Mouse (Mus musculus): Measurements from ENCODE around the gene Cytip. TPM values are rescaled to one million over a fixed set of nuclear protein-coding genes. Genes with fewer than 3 reads are reported as not detected.

Cytip gene
- total and polyA plus RNA-seq, 3 experiments: not detected

- TF ChIP-seq TBP (IDR thresholded peaks at IDR 0.05; ENCODE audit: low read depth, low read length): no peak
- no peak for TF ChIP-seq ZNF384 (IDR thresholded peaks at IDR 0.05; ENCODE audit: low read depth, low read length)
- TF ChIP-seq EP300 (IDR thresholded peaks at IDR 0.05; ENCODE audit: low read depth in 1 of 2, low read length in 2 of 2): no peak
- no peak for TF ChIP-seq NELFE (IDR thresholded peaks at IDR 0.05; ENCODE audit: low read depth, low read length)
- no peak for TF ChIP-seq USF2 (IDR thresholded peaks at IDR 0.05; ENCODE audit: borderline replicate concordance in 1 of 2, insufficient read depth in 1 of 2, low read depth in 1 of 2, low read length in 2 of 2)
- no peak for TF ChIP-seq MAX (IDR thresholded peaks at IDR 0.05; ENCODE audit: low read length)
- TF ChIP-seq SMC3 (IDR thresholded peaks at IDR 0.05; ENCODE audit: low read depth, low read length): no peak
- TF ChIP-seq BHLHE40 (IDR thresholded peaks at IDR 0.05; ENCODE audit: borderline replicate concordance, low read depth, low read length): no peak
- Histone ChIP-seq H3K36me3 (ENCODE audit: control insufficient read depth in 1 of 2, insufficient read depth in 2 of 2, low read length in 2 of 2) (no peaks in the 10 kb centered on the region), H3K27ac (ENCODE audit: control insufficient read depth, low read depth, low read length) (no peak overlapping the region)
These were observed 100.5 kb downstream of the Cytip start for GRCm38 (mm10) chr2:58094818-58095217.

GRCm38 (mm10) chr2:58086420-58086819 lies 108.9 kb downstream of the Cytip start:
- no peaks in the 10 kb centered on the region for H3K79me2 ChIP-seq (ENCODE audit: control insufficient read depth, insufficient read depth, low read length, poor library complexity)
- H3K4me1 ChIP-seq (ENCODE audit: control insufficient read depth in 1 of 2, insufficient read depth in 2 of 2, low read length in 2 of 2): no peaks in the 10 kb centered on the region
- H3K4me3 ChIP-seq (ENCODE audit: control insufficient read depth in 1 of 2, insufficient read depth in 1 of 2, low read depth in 2 of 2, low read length in 2 of 2): no peak overlapping the region
- no peaks in the 10 kb centered on the region for H3K9me3 ChIP-seq (replicated peaks; ENCODE audit: insufficient read depth, low read length)
- DNase-seq (ENCODE audit: low read depth, low spot score): no peak
- H3K9ac ChIP-seq (ENCODE audit: control insufficient read depth, low read depth, low read length, poor library complexity, severe bottlenecking): no peak overlapping the region
- no peak overlapping the region for H3K27ac ChIP-seq (ENCODE audit: control insufficient read depth, low read depth, low read length)
- TF ChIP-seq HCFC1 (IDR thresholded peaks at IDR 0.05; ENCODE audit: low read depth, low read length) (no peak), MAFK (IDR thresholded peaks at IDR 0.05; ENCODE audit: borderline replicate concordance, low read depth, low read length) (0 out of 2 replicates have a peak, but pooled peaks have one; percentile 14)
- H3K27me3 ChIP-seq (ENCODE audit: control insufficient read depth in 1 of 2, insufficient read depth in 2 of 2, low read length in 2 of 2): no peaks in the 10 kb centered on the region
- H3K36me3 ChIP-seq (ENCODE audit: control insufficient read depth in 1 of 2, insufficient read depth in 2 of 2, low read length in 2 of 2): no peaks in the 10 kb centered on the region

More at GRCm38 (mm10) chr2:58094818-58095217, 100.5 kb downstream of the Cytip start:
- no peak overlapping the region for H3K9ac ChIP-seq (ENCODE audit: control insufficient read depth, low read depth, low read length, poor library complexity, severe bottlenecking)
- H3K9me3 ChIP-seq (replicated peaks; ENCODE audit: insufficient read depth, low read length): no peaks in the 10 kb centered on the region
- H3K4me3 ChIP-seq (ENCODE audit: control insufficient read depth in 1 of 2, insufficient read depth in 1 of 2, low read depth in 2 of 2, low read length in 2 of 2): no peak overlapping the region
- no peaks in the 10 kb centered on the region for H3K79me2 ChIP-seq (ENCODE audit: control insufficient read depth, insufficient read depth, low read length, poor library complexity)
- H3K27me3 ChIP-seq (ENCODE audit: control insufficient read depth in 1 of 2, insufficient read depth in 2 of 2, low read length in 2 of 2): no peaks in the 10 kb centered on the region
- H3K4me1 ChIP-seq (ENCODE audit: control insufficient read depth in 1 of 2, insufficient read depth in 2 of 2, low read length in 2 of 2): no peaks in the 10 kb centered on the region
- no peak for DNase-seq (ENCODE audit: low read depth, low spot score)

GRCm38 (mm10) chr2:58079849-58080248 lies 115.5 kb downstream of the Cytip start:
- no peaks in the 10 kb centered on the region for H3K36me3 ChIP-seq (ENCODE audit: control insufficient read depth in 1 of 2, insufficient read depth in 2 of 2, low read length in 2 of 2)
- TF ChIP-seq EP300 (IDR thresholded peaks at IDR 0.05; ENCODE audit: low read depth in 1 of 2, low read length in 2 of 2) (no peak), GATA1 (IDR thresholded peaks at IDR 0.05; ENCODE audit: low read depth, low read length) (no peak), GABPA (IDR thresholded peaks at IDR 0.05; ENCODE audit: low read depth, low read length) (no peak), MYB (IDR thresholded peaks at IDR 0.05; ENCODE audit: low read depth, low read length) (no peak), ZKSCAN1 (IDR thresholded peaks at IDR 0.05; ENCODE audit: low read depth, low read length) (no peak), TAL1 (IDR thresholded peaks at IDR 0.05; ENCODE audit: low read length) (no peak), KAT2A (conservative IDR thresholded peaks at IDR 0.05; ENCODE audit: low read depth, low read length) (no peak), ZNF384 (IDR thresholded peaks at IDR 0.05; ENCODE audit: low read depth, low read length) (no peak), JUND (IDR thresholded peaks at IDR 0.05; ENCODE audit: low read depth, low read length) (no peak), USF2 (IDR thresholded peaks at IDR 0.05; ENCODE audit: borderline replicate concordance in 1 of 2, insufficient read depth in 1 of 2, low read depth in 1 of 2, low read length in 2 of 2) (no peak), NELFE (IDR thresholded peaks at IDR 0.05; ENCODE audit: low read depth, low read length) (no peak), SMC3 (IDR thresholded peaks at IDR 0.05; ENCODE audit: low read depth, low read length) (no peak)
- H3K4me1 ChIP-seq (ENCODE audit: control insufficient read depth in 1 of 2, insufficient read depth in 2 of 2, low read length in 2 of 2): no peaks in the 10 kb centered on the region
- no peaks in the 10 kb centered on the region for H3K27me3 ChIP-seq (ENCODE audit: control insufficient read depth in 1 of 2, insufficient read depth in 2 of 2, low read length in 2 of 2)
- no peak for DNase-seq (ENCODE audit: low read depth, low spot score)
- no peak overlapping the region for H3K27ac ChIP-seq (ENCODE audit: control insufficient read depth, low read depth, low read length)
- H3K79me2 ChIP-seq (ENCODE audit: control insufficient read depth, insufficient read depth, low read length, poor library complexity): no peaks in the 10 kb centered on the region
- H3K4me3 ChIP-seq (ENCODE audit: control insufficient read depth in 1 of 2, insufficient read depth in 1 of 2, low read depth in 2 of 2, low read length in 2 of 2): no peak overlapping the region
- no peak overlapping the region for H3K9ac ChIP-seq (ENCODE audit: control insufficient read depth, low read depth, low read length, poor library complexity, severe bottlenecking)
- H3K9me3 ChIP-seq (replicated peaks; ENCODE audit: insufficient read depth, low read length): no peaks in the 10 kb centered on the region
